Mouse (Mus musculus): ENCODE measurements around the gene Pick1. TPM values are rescaled to one million over a fixed set of nuclear protein-coding genes. Genes with fewer than 3 reads are reported as not detected.
"Not testable (repeated sequence)": the region's sequence is repeated elsewhere in the genome, so short reads cannot be mapped to it uniquely, and the experiment has no call there.

Gene Pick1
- polyA plus RNA-seq, 1 experiment from 2014 or later, result 47.7 TPM

- 66% methylated on average over 6 of the region's 6 CpGs for WGBS
- H3K4me3 ChIP-seq (replicated peaks; ENCODE audit: low read depth, low read length), result no peak overlapping the region
- H3K4me2 ChIP-seq (ENCODE audit: low read length), result no peak overlapping the region
- no peaks in the 10 kb centered on the region for H3K36me3 ChIP-seq (ENCODE audit: control insufficient read depth, insufficient read depth, low read length)
- H3K9ac ChIP-seq (replicated peaks; ENCODE audit: low read length), result no peak overlapping the region
- ATAC-seq (ENCODE audit: low FRiP score, low TSS enrichment) (no peak), DNase-seq (no peak)
- H3K27ac ChIP-seq (replicated peaks; ENCODE audit: low read depth, low read length), result no peak overlapping the region
- no peaks in the 10 kb centered on the region for H3K4me1 ChIP-seq (ENCODE audit: control insufficient read depth, insufficient read depth, low read length)
- H3K9me3 ChIP-seq (ENCODE audit: control insufficient read depth, low read length), result no peaks in the 10 kb centered on the region
- no peaks in the 10 kb centered on the region for H3K27me3 ChIP-seq (ENCODE audit: control insufficient read depth, insufficient read depth, low read length)
Observed at GRCm38 (mm10) chr15:79213591-79213990, 15.4 kb upstream of the Pick1 start.

DNA sequence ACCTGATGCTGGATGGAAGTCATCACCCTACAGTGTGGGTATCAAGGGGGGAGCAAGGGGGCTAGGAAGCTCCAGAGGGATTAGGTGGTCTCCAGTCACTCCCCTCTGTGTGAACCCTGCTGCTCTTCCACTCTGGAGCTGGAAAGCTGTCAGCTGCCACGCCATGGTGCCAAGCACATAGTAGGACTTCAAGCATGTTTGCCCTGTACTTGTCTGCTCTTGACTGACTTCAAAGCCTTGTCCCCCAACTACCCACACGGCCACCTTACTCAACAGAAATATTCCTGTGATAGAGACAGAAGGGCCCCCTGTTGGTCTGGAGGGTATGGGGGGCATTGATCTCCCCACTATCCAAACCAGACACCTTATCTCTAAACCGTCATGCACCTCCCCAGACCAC is 12.8 kb upstream of the Pick1 start:
- no peak for DNase-seq

GRCm38 (mm10) chr15:79219572-79219971 is 9.4 kb upstream of the Pick1 start:
- WGBS, result 9% methylated on average over 1 of the region's 1 CpGs

More for the DNA sequence above, 12.8 kb upstream of the Pick1 start:
- no peaks in the 10 kb centered on the region for H3K27me3 ChIP-seq (ENCODE audit: control insufficient read depth, insufficient read depth, low read length)
- no peak for ATAC-seq (ENCODE audit: low FRiP score, low TSS enrichment)
- H3K9me3 ChIP-seq (ENCODE audit: control insufficient read depth, low read length), result no peaks in the 10 kb centered on the region
- WGBS, result 76% methylated on average over 3 of the region's 3 CpGs
- no peaks in the 10 kb centered on the region for H3K36me3 ChIP-seq (ENCODE audit: control insufficient read depth, insufficient read depth, low read length)
- no peak overlapping the region for H3K4me2 ChIP-seq (ENCODE audit: low read length)
- H3K9ac ChIP-seq (replicated peaks; ENCODE audit: low read length), result no peak overlapping the region
- H3K4me3 ChIP-seq (replicated peaks; ENCODE audit: low read depth, low read length), result no peak overlapping the region
- H3K4me1 ChIP-seq (ENCODE audit: control insufficient read depth, insufficient read depth, low read length), result no peaks in the 10 kb centered on the region
- H3K27ac ChIP-seq (replicated peaks; ENCODE audit: low read depth, low read length), result no peak overlapping the region

GRCm38 (mm10) chr15:79223641-79224040 is 5.3 kb upstream of the Pick1 start:
- Histone ChIP-seq H3K9ac (replicated peaks; ENCODE audit: low read length) (no peak overlapping the region), H3K27ac (replicated peaks; ENCODE audit: low read depth, low read length) (no peak overlapping the region), H3K27me3 (ENCODE audit: control insufficient read depth, insufficient read depth, low read length) (no peaks in the 10 kb centered on the region), H3K36me3 (ENCODE audit: control insufficient read depth, insufficient read depth, low read length) (no peaks in the 10 kb centered on the region), H3K4me1 (ENCODE audit: control insufficient read depth, insufficient read depth, low read length) (peaks cover 9% of the 10 kb centered on the region; the same call in 1 of the 2 replicates), H3K4me2 (ENCODE audit: low read length) (no peak overlapping the region), H3K4me3 (replicated peaks; ENCODE audit: low read depth, low read length) (no peak overlapping the region), H3K9me3 (ENCODE audit: control insufficient read depth, low read length) (no peaks in the 10 kb centered on the region)
- no peak for DNase-seq
- ATAC-seq (ENCODE audit: low FRiP score, low TSS enrichment), result no peak
- WGBS, result 3% methylated on average over 5 of the region's 5 CpGs

More at GRCm38 (mm10) chr15:79219572-79219971, 9.4 kb upstream of the Pick1 start:
- Histone ChIP-seq H3K27ac (replicated peaks; ENCODE audit: low read depth, low read length) (no peak overlapping the region), H3K36me3 (ENCODE audit: control insufficient read depth, insufficient read depth, low read length) (no peaks in the 10 kb centered on the region), H3K4me1 (ENCODE audit: control insufficient read depth, insufficient read depth, low read length) (0 out of 2 replicates have a peak, but pooled peaks cover 2% of the 10 kb centered on the region), H3K9me3 (ENCODE audit: control insufficient read depth, low read length) (no peaks in the 10 kb centered on the region), H3K4me3 (replicated peaks; ENCODE audit: low read depth, low read length) (no peak overlapping the region), H3K9ac (replicated peaks; ENCODE audit: low read length) (no peak overlapping the region), H3K27me3 (ENCODE audit: control insufficient read depth, insufficient read depth, low read length) (no peaks in the 10 kb centered on the region), H3K4me2 (ENCODE audit: low read length) (no peak overlapping the region)
- no peak for ATAC-seq (ENCODE audit: low FRiP score, low TSS enrichment)
- DNase-seq, result no peak

- peak; percentile 67 for ATAC-seq (ENCODE audit: low FRiP score, low TSS enrichment)
- no peaks in the 10 kb centered on the region for H3K27me3 ChIP-seq (ENCODE audit: control insufficient read depth, insufficient read depth, low read length)
- no peak overlapping the region for H3K27ac ChIP-seq (replicated peaks; ENCODE audit: low read depth, low read length)
- H3K4me3 ChIP-seq (replicated peaks; ENCODE audit: low read depth, low read length), result no peak overlapping the region
- H3K4me2 ChIP-seq (ENCODE audit: low read length), result no peak overlapping the region
- 5% methylated on average over 5 of the region's 5 CpGs for WGBS
- H3K9me3 ChIP-seq (ENCODE audit: control insufficient read depth, low read length), result no peaks in the 10 kb centered on the region
- H3K4me1 ChIP-seq (ENCODE audit: control insufficient read depth, insufficient read depth, low read length), result peaks cover 12% of the 10 kb centered on the region
- H3K9ac ChIP-seq (replicated peaks; ENCODE audit: low read length), result no peak overlapping the region
- DNase-seq, result peak; percentile 91
- no peaks in the 10 kb centered on the region for H3K36me3 ChIP-seq (ENCODE audit: control insufficient read depth, insufficient read depth, low read length)
Observed at GRCm38 (mm10) chr15:79224685-79225084, 4.3 kb upstream of the Pick1 start.

- not testable (repeated sequence) for H3K36me3 ChIP-seq (ENCODE audit: control insufficient read depth, insufficient read depth, low read length); H3K9me3 ChIP-seq (ENCODE audit: control insufficient read depth, low read length); H3K9ac ChIP-seq (replicated peaks; ENCODE audit: low read length); H3K27me3 ChIP-seq (ENCODE audit: control insufficient read depth, insufficient read depth, low read length); DNase-seq; H3K27ac ChIP-seq (replicated peaks; ENCODE audit: low read depth, low read length); ATAC-seq (ENCODE audit: low FRiP score, low TSS enrichment); H3K4me2 ChIP-seq (ENCODE audit: low read length); H3K4me3 ChIP-seq (replicated peaks; ENCODE audit: low read depth, low read length)
- WGBS, result 79% methylated on average over 2 of the region's 2 CpGs
- peaks cover 18% of the 10 kb centered on the region for H3K4me1 ChIP-seq (ENCODE audit: control insufficient read depth, insufficient read depth, low read length)
Observed at GRCm38 (mm10) chr15:79225780-79226179, 3.2 kb upstream of the Pick1 start.

GRCm38 (mm10) chr15:79235268-79235667 is 6.3 kb downstream of the Pick1 start:
- Histone ChIP-seq H3K4me1 (ENCODE audit: control insufficient read depth, insufficient read depth, low read length) (no peaks in the 10 kb centered on the region), H3K27ac (replicated peaks; ENCODE audit: low read depth, low read length) (no peak overlapping the region), H3K27me3 (ENCODE audit: control insufficient read depth, insufficient read depth, low read length) (no peaks in the 10 kb centered on the region), H3K4me3 (replicated peaks; ENCODE audit: low read depth, low read length) (no peak overlapping the region), H3K4me2 (ENCODE audit: low read length) (no peak overlapping the region), H3K9ac (replicated peaks; ENCODE audit: low read length) (no peak overlapping the region), H3K9me3 (ENCODE audit: control insufficient read depth, low read length) (no peaks in the 10 kb centered on the region), H3K36me3 (ENCODE audit: control insufficient read depth, insufficient read depth, low read length) (peaks cover 77% of the 10 kb centered on the region)
- no peak for DNase-seq
- no peak for ATAC-seq (ENCODE audit: low FRiP score, low TSS enrichment)
- 84% methylated on average over 9 of the region's 9 CpGs for WGBS

- no peak for DNase-seq
- 73% methylated on average over 6 of the region's 6 CpGs for WGBS
- Histone ChIP-seq H3K4me1 (ENCODE audit: control insufficient read depth, insufficient read depth, low read length) (no peaks in the 10 kb centered on the region), H3K27me3 (ENCODE audit: control insufficient read depth, insufficient read depth, low read length) (no peaks in the 10 kb centered on the region), H3K9ac (replicated peaks; ENCODE audit: low read length) (no peak overlapping the region), H3K36me3 (ENCODE audit: control insufficient read depth, insufficient read depth, low read length) (peaks cover 77% of the 10 kb centered on the region), H3K4me3 (replicated peaks; ENCODE audit: low read depth, low read length) (no peak overlapping the region), H3K4me2 (ENCODE audit: low read length) (no peak overlapping the region), H3K27ac (replicated peaks; ENCODE audit: low read depth, low read length) (no peak overlapping the region), H3K9me3 (ENCODE audit: control insufficient read depth, low read length) (no peaks in the 10 kb centered on the region)
- ATAC-seq (ENCODE audit: low FRiP score, low TSS enrichment), result no peak
Observed at GRCm38 (mm10) chr15:79238036-79238435, 9.1 kb downstream of the Pick1 start.

GRCm38 (mm10) chr15:79242574-79243233 is 13.7 kb downstream of the Pick1 start:
- no peak overlapping the region for H3K9ac ChIP-seq (replicated peaks; ENCODE audit: low read length)
- no peak overlapping the region for H3K27ac ChIP-seq (replicated peaks; ENCODE audit: low read depth, low read length)
- no peaks in the 10 kb centered on the region for H3K27me3 ChIP-seq (ENCODE audit: control insufficient read depth, insufficient read depth, low read length)
- H3K36me3 ChIP-seq (ENCODE audit: control insufficient read depth, insufficient read depth, low read length), result peaks cover 83% of the 10 kb centered on the region
- DNase-seq (no peak), ATAC-seq (ENCODE audit: low FRiP score, low TSS enrichment) (peak; percentile 6; the same call in 1 of the 2 replicates)
- H3K4me1 ChIP-seq (ENCODE audit: control insufficient read depth, insufficient read depth, low read length), result 0 out of 2 replicates have a peak, but pooled peaks cover 3% of the 10 kb centered on the region
- no peaks in the 10 kb centered on the region for H3K9me3 ChIP-seq (ENCODE audit: control insufficient read depth, low read length)
- no peak overlapping the region for H3K4me3 ChIP-seq (replicated peaks; ENCODE audit: low read depth, low read length)
- no peak overlapping the region for H3K4me2 ChIP-seq (ENCODE audit: low read length)
- WGBS, result 73% methylated on average over 13 of the region's 13 CpGs
